Mouse (Mus musculus): ENCODE results near the gene Slc4a4.

- no peak for TF ChIP-seq POLR2A (IDR thresholded peaks at IDR 0.05; ENCODE audit: extremely low read depth, insufficient read depth, low read length)
- no peak for TF ChIP-seq CTCF (IDR thresholded peaks at IDR 0.05; ENCODE audit: low read depth, low read length)
These were observed 73.9 kb downstream of the Slc4a4 start for GRCm38 (mm10) chr5:88960342-88961105.
